Mouse (Mus musculus) G1E (cell line): Measurements from ENCODE around the gene Camkmt. TPM values are rescaled to one million over a fixed set of nuclear protein-coding genes. Genes with fewer than 3 reads are reported as not detected.

Experiments used
- ATAC-seq: 2 replicates; pipeline ENCODE4 v1.8.0; 2016; ENCODE audit warnings: mild to moderate bottlenecking; ENCODE audit not compliant: insufficient number of reproducible peaks, poor library complexity, low FRiP score, severe bottlenecking; ENCODE audit errors: extremely low read depth
- DNase-seq: peaks from one replicate; pipeline ENCODE4 v3.0.0; 2012; ENCODE audit warnings: low spot score
- H3K27me3 ChIP-seq: 2 replicates; pipeline ENCODE4 v1.6.1; 2012; ENCODE audit warnings: mild to moderate bottlenecking, low read length, inconsistent platforms; ENCODE audit not compliant: insufficient read depth
- H3K36me3 ChIP-seq: replicated peaks from 2 replicates; pipeline ENCODE3; 2012; ENCODE audit warnings: mild to moderate bottlenecking, inconsistent platforms
- H3K4me1 ChIP-seq: 2 replicates; pipeline ENCODE4 v1.6.1; 2012; ENCODE audit warnings: low read depth, low read length, inconsistent platforms, mixed read lengths; ENCODE audit not compliant: insufficient read depth
- H3K4me3 ChIP-seq: 2 replicates; pipeline ENCODE4 v1.5.1; 2012; ENCODE audit warnings: low read depth, mild to moderate bottlenecking, inconsistent platforms, low read length, moderate library complexity, mixed read lengths
- H3K9me3 ChIP-seq: replicated peaks from 2 replicates; pipeline ENCODE4 v1.6.1; 2012; ENCODE audit warnings: inconsistent platforms
- CTCF ChIP-seq: IDR thresholded peaks from 2 replicates; pipeline ENCODE4 v1.5.1; 2012; ENCODE audit warnings: low read depth, low read length, inconsistent platforms, mixed read lengths
- GATA1 ChIP-seq: IDR thresholded peaks from 2 replicates; pipeline ENCODE4 v1.6.1; 2012; ENCODE audit warnings: borderline replicate concordance, low read length, inconsistent platforms, mixed read lengths
- GATA2 ChIP-seq: IDR thresholded peaks from 2 replicates; pipeline ENCODE4 v1.6.1; 2012; ENCODE audit warnings: low read depth, low read length, inconsistent platforms, borderline replicate concordance
- POLR2AphosphoS5 ChIP-seq: IDR thresholded peaks from 2 replicates; pipeline ENCODE4 v1.6.1; 2012; ENCODE audit warnings: low read depth, low read length, inconsistent platforms; ENCODE audit not compliant: insufficient replicate concordance
- TAL1 ChIP-seq: conservative IDR thresholded peaks from 2 replicates; pipeline ENCODE4 v1.6.1; 2012; ENCODE audit warnings: low read depth, low read length, inconsistent platforms, mixed read lengths
- polyA plus RNA-seq: library from polyadenylated mRNA; stranded (reverse); fragments of >175 nt; gene quantifications from 2 replicates; pipeline ENCODE4 v1.2.3, GENCODE M21; 2012
- total RNA-seq, 2 experiments: library from RNA; stranded (forward) in 1 of 2; stranded (reverse) in 1 of 2; fragments of 200-1000 nt in 1 of 2; fragments of >200 nt in 1 of 2; fragmentation: Nextera tagmentation in 1 of 2; gene quantifications; 2 replicates each; pipeline ENCODE4 v1.2.3; 2014 to 2017

Camkmt gene
- total and polyA plus RNA-seq, 3 experiments, result 1.6 to 8.0 (median 1.7) TPM

DNA sequence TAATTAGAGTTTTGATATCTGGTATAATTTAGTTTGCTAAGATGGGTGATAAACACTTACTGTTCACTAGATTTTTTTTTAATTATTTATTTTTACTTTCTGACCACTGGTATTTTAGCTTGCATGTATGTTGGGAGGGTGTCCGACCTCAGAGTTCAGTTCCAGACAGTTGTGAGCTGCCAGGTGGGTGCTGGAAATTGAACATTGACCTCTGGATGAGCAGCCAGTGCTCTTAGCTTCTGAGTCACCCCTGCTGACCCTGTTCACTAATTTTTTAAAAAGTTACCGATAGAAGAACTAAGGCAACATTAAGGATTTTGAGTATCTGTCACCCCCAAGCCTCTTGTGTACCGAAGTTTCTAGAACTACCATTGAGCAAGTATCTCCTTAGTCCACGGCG lies 42.0 kb upstream of the Camkmt start:
- Histone ChIP-seq H3K4me3 (no peak overlapping the region), H3K9me3 (no peaks in the 10 kb centered on the region), H3K4me1 (no peaks in the 10 kb centered on the region), H3K36me3 (no peaks in the 10 kb centered on the region), H3K27me3 (peaks cover 34% of the 10 kb centered on the region)
- DNase-seq, result no peak
- no peak for ATAC-seq
- no peak for TF ChIP-seq GATA1
- TF ChIP-seq CTCF, result no peak
- no peak for TF ChIP-seq TAL1
- no peak for TF ChIP-seq GATA2
- no peak for TF ChIP-seq POLR2AphosphoS5

DNA sequence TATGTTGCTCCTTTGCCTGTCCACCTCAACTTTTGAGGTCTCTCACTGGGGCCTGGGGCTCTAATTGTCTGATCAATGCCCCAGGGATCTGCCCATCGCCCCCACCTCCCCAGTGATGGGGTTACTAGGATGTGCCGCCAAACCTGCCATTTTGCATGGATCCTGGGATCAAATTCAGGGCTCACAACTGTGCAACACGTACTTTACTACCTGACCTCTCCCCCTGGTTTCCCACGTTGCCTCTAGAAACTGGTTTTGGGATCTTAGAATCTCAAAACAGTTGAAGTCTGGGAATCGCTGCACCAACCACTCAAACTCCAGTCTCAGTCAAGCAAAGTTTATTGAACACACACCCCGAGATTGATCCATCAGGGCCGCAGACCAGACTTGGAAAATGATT lies 32.1 kb upstream of the Camkmt start:
- Histone ChIP-seq H3K27me3 (peaks cover 9% of the 10 kb centered on the region; the same call in 1 of the 2 replicates), H3K36me3 (peaks cover 8% of the 10 kb centered on the region), H3K4me1 (peaks cover 8% of the 10 kb centered on the region), H3K4me3 (no peak overlapping the region), H3K9me3 (no peaks in the 10 kb centered on the region)
- DNase-seq, result no peak
- no peak for ATAC-seq
- no peak for TF ChIP-seq TAL1
- no peak for TF ChIP-seq POLR2AphosphoS5
- TF ChIP-seq GATA2, result no peak
- no peak for TF ChIP-seq CTCF
- no peak for TF ChIP-seq GATA1

- DNase-seq, result no peak
- Histone ChIP-seq H3K36me3 (peaks cover 15% of the 10 kb centered on the region), H3K4me3 (no peak overlapping the region), H3K27me3 (peaks cover 9% of the 10 kb centered on the region; the same call in 1 of the 2 replicates), H3K9me3 (no peaks in the 10 kb centered on the region), H3K4me1 (peaks cover 15% of the 10 kb centered on the region)
- no peak for TF ChIP-seq GATA2
- no peak for TF ChIP-seq GATA1
- TF ChIP-seq POLR2AphosphoS5, result no peak
- no peak for TF ChIP-seq TAL1
- TF ChIP-seq CTCF, result no peak
- ATAC-seq, result no peak
These were observed 31.2 kb upstream of the Camkmt start for GRCm38 (mm10) chr17:85059136-85059535.

GRCm38 (mm10) chr17:85063560-85063959 lies 26.8 kb upstream of the Camkmt start:
- no peaks in the 10 kb centered on the region for H3K9me3 ChIP-seq
- H3K4me1 ChIP-seq, result peaks cover 15% of the 10 kb centered on the region
- TF ChIP-seq GATA1, result no peak
- TF ChIP-seq TAL1, result peak; percentile 22; the same call in 1 of the 2 replicates
- DNase-seq, result peak; percentile 45
- ATAC-seq, result peak; percentile 78
- H3K36me3 ChIP-seq, result peaks cover 49% of the 10 kb centered on the region
- H3K4me3 ChIP-seq, result no peak overlapping the region
- H3K27me3 ChIP-seq, result peaks cover 4% of the 10 kb centered on the region; the same call in 1 of the 2 replicates

DNA sequence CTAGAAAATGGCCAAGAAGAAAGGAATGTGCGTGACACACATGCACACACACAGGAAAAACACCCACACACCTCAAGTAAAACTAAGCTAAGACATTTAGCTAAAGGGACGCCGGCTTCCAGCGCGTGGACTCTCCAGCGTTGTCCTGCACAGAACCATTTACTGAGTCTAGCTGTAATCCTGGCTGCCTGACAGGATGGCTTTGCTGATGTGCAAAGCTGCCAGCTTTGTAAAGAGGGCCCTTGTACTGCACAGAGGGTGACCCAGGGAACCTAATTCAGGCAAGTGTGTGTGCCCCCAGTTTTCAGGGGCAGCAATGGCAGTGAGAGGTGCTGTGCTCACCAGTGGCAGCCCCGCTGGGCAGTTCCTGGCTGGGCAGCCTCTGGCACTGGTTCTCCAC lies 23.0 kb upstream of the Camkmt start:
- Histone ChIP-seq H3K9me3 (no peaks in the 10 kb centered on the region), H3K36me3 (peaks cover 83% of the 10 kb centered on the region), H3K4me3 (no peak overlapping the region), H3K27me3 (no peaks in the 10 kb centered on the region), H3K4me1 (peaks cover 15% of the 10 kb centered on the region)
- DNase-seq (no peak), ATAC-seq (no peak)
- no peak for TF ChIP-seq TAL1
- no peak for TF ChIP-seq CTCF
- no peak for TF ChIP-seq GATA1
- TF ChIP-seq POLR2AphosphoS5, result no peak
- TF ChIP-seq GATA2, result no peak

GRCm38 (mm10) chr17:85070658-85071057 lies 19.7 kb upstream of the Camkmt start:
- ATAC-seq (no peak), DNase-seq (no peak)
- Histone ChIP-seq H3K36me3 (peaks cover 77% of the 10 kb centered on the region), H3K4me1 (no peaks in the 10 kb centered on the region), H3K9me3 (no peaks in the 10 kb centered on the region), H3K4me3 (no peak overlapping the region), H3K27me3 (no peaks in the 10 kb centered on the region)
- TF ChIP-seq TAL1 (no peak), GATA2 (no peak), CTCF (no peak)

DNA sequence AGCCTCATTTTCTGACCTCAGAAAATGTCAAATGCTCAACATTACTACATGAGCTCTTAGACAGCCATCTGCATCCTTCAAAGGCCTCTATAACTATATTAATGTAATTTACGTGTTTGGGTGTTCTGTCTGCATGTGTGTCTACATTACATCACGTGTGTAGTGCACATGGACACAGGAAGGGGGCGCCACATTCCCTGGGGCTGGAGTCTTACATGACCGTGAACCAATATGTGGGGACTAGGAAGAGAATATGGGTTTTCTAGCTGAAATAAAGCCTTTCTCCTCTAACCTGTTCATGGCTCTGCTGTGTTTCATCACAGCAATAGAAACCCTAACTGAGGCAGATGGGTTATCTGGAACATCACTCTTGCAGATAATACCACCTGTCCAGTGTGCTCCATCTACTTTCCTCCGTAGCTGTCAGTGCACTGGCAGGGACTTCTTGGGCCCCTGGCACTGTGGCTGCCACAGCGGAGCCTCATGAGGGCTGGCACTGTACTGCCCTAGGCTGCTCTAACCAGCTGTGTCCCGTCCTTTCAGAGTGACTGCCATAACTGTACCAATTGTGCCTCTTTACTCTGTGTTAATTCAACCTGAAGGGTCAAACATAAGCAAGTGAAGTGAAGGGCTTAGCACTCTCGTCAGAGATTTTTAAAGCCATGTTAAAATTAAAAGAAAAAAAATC lies 19.1 kb upstream of the Camkmt start:
- peaks cover 77% of the 10 kb centered on the region for H3K36me3 ChIP-seq
- ATAC-seq, result no peak
- no peak overlapping the region for H3K4me3 ChIP-seq
- DNase-seq, result no peak
- H3K4me1 ChIP-seq, result no peaks in the 10 kb centered on the region
- H3K27me3 ChIP-seq, result no peaks in the 10 kb centered on the region
- TF ChIP-seq POLR2AphosphoS5, result no peak
- TF ChIP-seq GATA1, result no peak
- TF ChIP-seq CTCF, result no peak
- no peaks in the 10 kb centered on the region for H3K9me3 ChIP-seq
